Mouse (Mus musculus): ENCODE measurements at regions not wholly inside any gene's neighbourhood (a gene's known extent, or its start where the extent isn't known, plus 50 kb on each side); places are given as distances from the start of the nearest gene placed in this dataset.
"Not testable (repeated sequence)": the region's sequence is repeated elsewhere in the genome, so short reads cannot be mapped to it uniquely, and the experiment has no call there.

- 80% methylated on average over 4 of the region's 4 CpGs for WGBS
- no peak overlapping the region for H3K27ac ChIP-seq
- no peaks in the 10 kb centered on the region for H3K36me3 ChIP-seq (replicated peaks)
- no peak for DNase-seq (ENCODE audit: extremely low spot score, low spot score)
- no peaks in the 10 kb centered on the region for H3K9me3 ChIP-seq
- no peaks in the 10 kb centered on the region for H3K27me3 ChIP-seq (ENCODE audit: poor library complexity, severe bottlenecking)
- H3K4me3 ChIP-seq = no peak overlapping the region
- 0 out of 2 replicates have a peak, but pooled peaks cover 3% of the 10 kb centered on the region for H3K4me1 ChIP-seq
Measured at GRCm38 (mm10) chr2:92787925-92788410, 126.9 kb upstream of the Syt13 start.

- H3K27me3 ChIP-seq (ENCODE audit: poor library complexity, severe bottlenecking) = no peaks in the 10 kb centered on the region
- no peak for DNase-seq (ENCODE audit: extremely low spot score, low spot score)
- WGBS = 89% methylated on average over 5 of the region's 5 CpGs
- H3K4me3 ChIP-seq = no peak overlapping the region
- H3K4me1 ChIP-seq = 0 out of 2 replicates have a peak, but pooled peaks cover 3% of the 10 kb centered on the region
- no peaks in the 10 kb centered on the region for H3K36me3 ChIP-seq (replicated peaks)
- no peaks in the 10 kb centered on the region for H3K9me3 ChIP-seq
- H3K27ac ChIP-seq = no peak overlapping the region
Measured at GRCm38 (mm10) chr2:92788875-92789274, 126.0 kb upstream of the Syt13 start.

DNA sequence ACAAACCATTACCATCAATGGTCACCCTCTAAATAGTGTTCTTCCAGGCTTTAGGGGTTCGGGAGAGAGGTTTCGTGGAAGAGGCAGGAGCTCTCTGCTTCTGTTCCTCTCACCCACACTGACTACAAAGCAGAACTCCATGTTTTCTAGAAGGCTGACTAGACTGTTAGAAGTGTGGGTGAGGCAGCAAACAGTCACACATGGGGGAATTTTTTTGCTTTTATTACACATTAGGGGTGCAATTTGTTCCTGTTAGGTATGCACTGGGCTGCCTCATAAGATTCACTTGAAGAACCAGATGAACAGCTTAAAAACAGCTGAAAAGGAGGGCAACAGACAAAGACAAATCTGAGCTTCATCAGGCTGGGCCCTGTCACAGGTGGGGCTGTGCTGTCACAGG, 124.5 kb upstream of the Syt13 start:
- Histone ChIP-seq H3K4me3 (no peak overlapping the region), H3K4me1 (0 out of 2 replicates have a peak, but pooled peaks cover 3% of the 10 kb centered on the region), H3K9me3 (no peaks in the 10 kb centered on the region), H3K27ac (no peak overlapping the region), H3K36me3 (replicated peaks) (no peaks in the 10 kb centered on the region), H3K27me3 (ENCODE audit: poor library complexity, severe bottlenecking) (no peaks in the 10 kb centered on the region)
- 91% methylated on average over 2 of the region's 2 CpGs for WGBS
- no peak for DNase-seq (ENCODE audit: extremely low spot score, low spot score)

GRCm38 (mm10) chr2:92799770-92800169, 115.1 kb upstream of the Syt13 start:
- H3K27me3 ChIP-seq (ENCODE audit: poor library complexity, severe bottlenecking) = no peaks in the 10 kb centered on the region
- no peak for DNase-seq (ENCODE audit: extremely low spot score, low spot score)
- peaks cover 2% of the 10 kb centered on the region; the same call in 1 of the 2 replicates for H3K4me1 ChIP-seq
- no peak overlapping the region for H3K27ac ChIP-seq
- H3K9me3 ChIP-seq = no peaks in the 10 kb centered on the region
- no peak overlapping the region for H3K4me3 ChIP-seq
- WGBS = 89% methylated on average over 4 of the region's 4 CpGs
- H3K36me3 ChIP-seq (replicated peaks) = no peaks in the 10 kb centered on the region

GRCm38 (mm10) chr2:92800667-92801066, 114.2 kb upstream of the Syt13 start:
- H3K27ac ChIP-seq = no peak overlapping the region
- WGBS = 76% methylated on average over 5 of the region's 5 CpGs
- H3K9me3 ChIP-seq = no peaks in the 10 kb centered on the region
- no peaks in the 10 kb centered on the region for H3K36me3 ChIP-seq (replicated peaks)
- peaks cover 11% of the 10 kb centered on the region for H3K4me1 ChIP-seq
- no peak for DNase-seq (ENCODE audit: extremely low spot score, low spot score)
- no peaks in the 10 kb centered on the region for H3K27me3 ChIP-seq (ENCODE audit: poor library complexity, severe bottlenecking)
- no peak overlapping the region for H3K4me3 ChIP-seq

DNA sequence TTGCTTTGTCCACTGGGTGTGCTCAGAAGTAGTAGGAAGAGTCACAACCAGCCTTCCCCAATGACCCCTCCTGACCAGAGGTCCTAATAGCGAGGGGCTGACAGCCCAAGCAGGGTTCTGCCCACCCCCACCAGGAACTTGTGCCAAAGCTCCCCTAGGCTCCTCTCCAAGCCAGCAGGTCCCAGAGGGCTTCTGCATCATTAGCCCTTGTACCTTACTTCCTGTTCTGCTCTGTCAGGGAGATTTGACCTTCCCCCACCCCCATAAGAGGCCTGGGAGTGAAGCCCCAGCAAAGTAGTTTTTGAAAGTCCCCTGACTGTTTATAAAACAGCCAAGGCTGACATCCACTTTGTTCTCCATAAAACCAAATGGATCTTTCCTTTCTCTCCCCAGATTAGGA, 110.0 kb upstream of the Syt13 start:
- Histone ChIP-seq H3K4me1 (peaks cover 53% of the 10 kb centered on the region), H3K27me3 (ENCODE audit: poor library complexity, severe bottlenecking) (peaks cover 10% of the 10 kb centered on the region; the same call in 1 of the 2 replicates), H3K27ac (no peak overlapping the region), H3K36me3 (replicated peaks) (no peaks in the 10 kb centered on the region), H3K4me3 (no peak overlapping the region), H3K9me3 (no peaks in the 10 kb centered on the region)
- WGBS = 72% methylated on average over 1 of the region's 1 CpGs
- no peak for DNase-seq (ENCODE audit: extremely low spot score, low spot score)

DNA sequence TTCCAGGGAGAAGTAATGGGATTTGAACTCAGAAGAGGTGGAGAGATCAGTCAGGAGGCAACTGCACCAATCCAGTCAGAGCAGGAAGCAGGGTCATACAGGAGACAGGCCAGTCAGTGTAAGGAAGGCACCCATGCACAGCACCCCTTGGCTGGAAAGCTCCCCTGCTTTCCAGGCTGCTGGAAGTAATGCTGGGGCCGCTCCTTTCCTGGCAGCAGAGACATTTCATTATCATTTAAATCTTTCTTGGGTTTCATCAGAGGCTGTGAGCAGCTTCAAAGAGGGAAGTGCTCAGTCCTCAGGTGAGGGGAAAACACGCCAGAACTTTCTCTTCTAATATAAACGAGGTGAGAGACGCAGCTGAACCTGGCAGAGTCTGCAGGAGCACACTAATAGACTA, 109.1 kb upstream of the Syt13 start:
- no peaks in the 10 kb centered on the region for H3K36me3 ChIP-seq (replicated peaks)
- 40% methylated on average over 4 of the region's 4 CpGs for WGBS
- H3K27ac ChIP-seq = peak overlapping the region; percentile 84
- H3K4me3 ChIP-seq = no peak overlapping the region
- H3K27me3 ChIP-seq (ENCODE audit: poor library complexity, severe bottlenecking) = peaks cover 15% of the 10 kb centered on the region; the same call in 1 of the 2 replicates
- no peaks in the 10 kb centered on the region for H3K9me3 ChIP-seq
- no peak for DNase-seq (ENCODE audit: extremely low spot score, low spot score)
- H3K4me1 ChIP-seq = peaks cover 61% of the 10 kb centered on the region

DNA sequence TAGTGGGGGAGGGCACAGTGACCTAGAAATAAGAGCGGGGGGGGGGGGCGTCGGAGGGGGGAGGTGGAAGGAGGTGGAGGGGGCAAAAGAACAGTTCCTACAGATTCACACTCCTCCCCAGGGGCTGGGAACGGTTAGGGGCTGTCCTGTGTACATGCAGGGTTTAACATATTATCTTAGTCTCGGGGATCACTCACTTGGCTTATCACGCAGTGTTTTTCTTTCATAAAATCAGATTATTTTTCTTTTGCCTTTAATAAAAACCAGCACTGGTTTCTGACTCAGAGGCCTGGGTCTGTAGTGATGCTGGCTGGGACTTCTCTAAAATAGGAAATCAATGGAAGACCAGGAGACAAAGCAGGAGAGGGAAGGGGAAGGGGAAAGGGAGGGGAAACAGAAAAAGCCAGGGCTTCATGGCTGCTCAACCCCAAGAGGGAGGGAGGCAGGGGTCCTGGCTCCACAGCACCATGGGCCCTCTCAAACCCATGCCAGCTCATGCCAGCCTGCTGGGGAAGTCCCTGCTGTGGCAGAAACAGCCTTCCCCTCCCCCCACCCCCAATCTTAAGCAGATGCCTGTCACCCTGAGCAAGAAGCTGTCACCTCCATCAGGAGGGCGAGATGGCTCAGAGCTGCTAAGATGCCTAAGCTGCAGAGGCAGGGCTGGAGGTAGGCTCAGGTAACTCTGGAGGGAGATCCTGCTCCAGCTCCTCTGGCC, 108.3 kb upstream of the Syt13 start:
- no peaks in the 10 kb centered on the region for H3K36me3 ChIP-seq (replicated peaks)
- H3K9me3 ChIP-seq = no peaks in the 10 kb centered on the region
- H3K4me3 ChIP-seq = no peak overlapping the region
- H3K4me1 ChIP-seq = peaks cover 62% of the 10 kb centered on the region
- 22% methylated on average over 7 of the region's 7 CpGs for WGBS
- H3K27me3 ChIP-seq (ENCODE audit: poor library complexity, severe bottlenecking) = peaks cover 15% of the 10 kb centered on the region; the same call in 1 of the 2 replicates
- DNase-seq (ENCODE audit: extremely low spot score, low spot score) = peak; percentile 22
- H3K27ac ChIP-seq = peak overlapping the region; percentile 84

DNA sequence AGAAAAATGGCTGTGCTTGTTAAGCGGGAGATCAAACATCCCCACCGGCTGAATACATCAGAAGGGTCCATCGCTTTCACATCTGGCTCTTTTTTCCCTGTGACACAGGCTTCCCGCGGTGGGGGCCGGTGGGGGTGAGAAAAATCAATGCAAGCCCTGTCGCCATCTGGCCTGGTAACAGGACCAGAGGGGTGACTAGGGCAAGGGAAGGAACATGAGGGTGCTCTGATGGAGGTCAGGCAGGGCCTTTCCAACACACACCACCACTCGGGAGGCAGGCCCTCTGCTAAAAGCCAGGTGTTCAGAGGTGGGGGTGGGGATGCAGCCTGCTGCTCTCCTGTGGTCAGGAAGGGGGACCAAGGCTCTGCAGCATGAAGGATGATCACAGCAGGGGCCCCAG, 107.5 kb upstream of the Syt13 start:
- WGBS = 7% methylated on average over 8 of the region's 8 CpGs
- H3K4me1 ChIP-seq = peaks cover 62% of the 10 kb centered on the region
- H3K9me3 ChIP-seq = no peaks in the 10 kb centered on the region
- peak overlapping the region; percentile 84 for H3K27ac ChIP-seq
- H3K4me3 ChIP-seq = no peak overlapping the region
- DNase-seq (ENCODE audit: extremely low spot score, low spot score) = peak; percentile 17
- H3K27me3 ChIP-seq (ENCODE audit: poor library complexity, severe bottlenecking) = peaks cover 15% of the 10 kb centered on the region; the same call in 1 of the 2 replicates
- H3K36me3 ChIP-seq (replicated peaks) = no peaks in the 10 kb centered on the region

GRCm38 (mm10) chr2:92808121-92808520, 106.8 kb upstream of the Syt13 start:
- H3K27me3 ChIP-seq (ENCODE audit: poor library complexity, severe bottlenecking) = peaks cover 15% of the 10 kb centered on the region; the same call in 1 of the 2 replicates
- peak overlapping the region; percentile 84 for H3K27ac ChIP-seq
- peaks cover 65% of the 10 kb centered on the region for H3K4me1 ChIP-seq
- no peaks in the 10 kb centered on the region for H3K36me3 ChIP-seq (replicated peaks)
- no peak for DNase-seq (ENCODE audit: extremely low spot score, low spot score)
- WGBS = 75% methylated on average over 4 of the region's 4 CpGs
- H3K4me3 ChIP-seq = no peak overlapping the region
- no peaks in the 10 kb centered on the region for H3K9me3 ChIP-seq

DNA sequence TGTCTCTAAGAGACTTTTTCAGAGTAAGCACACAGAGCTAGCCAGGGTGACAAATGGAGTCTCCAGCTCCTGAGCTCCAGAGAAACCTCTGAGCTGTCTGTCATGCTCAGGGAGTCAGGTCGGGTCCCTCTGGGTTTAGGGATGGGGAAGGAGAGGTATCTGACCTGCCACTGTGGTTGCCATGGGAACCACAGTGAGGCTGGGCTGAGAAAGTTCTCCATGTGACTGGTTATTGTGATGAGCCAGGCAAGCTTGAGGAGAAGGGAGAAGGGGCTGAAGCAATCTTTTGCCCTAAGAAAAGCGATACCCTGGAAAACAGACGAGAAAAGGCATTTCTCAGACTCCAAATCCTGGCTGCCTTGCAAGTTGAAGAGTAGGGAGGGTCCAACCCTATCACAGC, 105.7 kb upstream of the Syt13 start:
- peaks cover 66% of the 10 kb centered on the region for H3K4me1 ChIP-seq
- H3K36me3 ChIP-seq (replicated peaks) = no peaks in the 10 kb centered on the region
- 32% methylated on average over 3 of the region's 3 CpGs for WGBS
- no peak overlapping the region for H3K4me3 ChIP-seq
- DNase-seq (ENCODE audit: extremely low spot score, low spot score) = no peak
- peaks cover 15% of the 10 kb centered on the region; the same call in 1 of the 2 replicates for H3K27me3 ChIP-seq (ENCODE audit: poor library complexity, severe bottlenecking)
- peak overlapping the region; percentile 40; the same call in 1 of the 2 replicates for H3K27ac ChIP-seq
- no peaks in the 10 kb centered on the region for H3K9me3 ChIP-seq

DNA sequence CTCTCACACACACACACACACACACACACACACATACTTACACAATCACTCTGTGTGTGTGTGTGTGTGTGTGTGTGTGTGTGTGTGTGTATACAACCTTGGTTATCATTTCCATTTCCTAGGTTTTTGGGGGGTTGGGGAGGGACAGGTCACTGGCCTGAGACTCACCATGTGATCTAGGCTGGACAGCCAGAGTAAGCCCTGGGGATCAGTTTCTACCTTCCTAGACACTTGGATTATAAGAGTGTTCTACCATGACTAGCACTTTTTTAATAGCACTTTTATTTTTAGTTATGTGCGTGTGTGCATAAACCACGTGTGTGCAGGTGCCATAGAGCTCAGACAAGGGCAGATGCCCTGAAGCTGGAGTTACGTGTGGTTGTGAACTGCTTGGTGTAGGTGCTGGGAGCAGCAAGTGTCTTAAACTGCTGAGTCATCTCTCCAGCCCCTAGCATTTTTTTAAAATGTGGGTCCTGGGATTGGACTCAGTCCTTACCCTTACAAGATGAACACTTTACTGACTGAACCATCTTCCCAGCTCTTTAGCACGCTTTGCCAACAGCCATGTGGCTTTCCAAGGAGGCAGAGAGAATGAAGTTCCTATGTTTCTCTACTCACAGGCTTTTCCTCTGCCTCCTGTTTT, 105.1 kb upstream of the Syt13 start:
- Histone ChIP-seq H3K36me3 (replicated peaks) (no peaks in the 10 kb centered on the region), H3K27me3 (ENCODE audit: poor library complexity, severe bottlenecking) (peaks cover 15% of the 10 kb centered on the region; the same call in 1 of the 2 replicates), H3K4me3 (no peak overlapping the region), H3K27ac (peak overlapping the region; percentile 48), H3K9me3 (no peaks in the 10 kb centered on the region), H3K4me1 (peaks cover 64% of the 10 kb centered on the region)
- WGBS = 79% methylated on average over 4 of the region's 4 CpGs
- no peak for DNase-seq (ENCODE audit: extremely low spot score, low spot score)

GRCm38 (mm10) chr2:92810956-92811355, 103.9 kb upstream of the Syt13 start:
- peak; percentile 31 for DNase-seq (ENCODE audit: extremely low spot score, low spot score)
- H3K4me3 ChIP-seq; H3K9me3 ChIP-seq; H3K36me3 ChIP-seq (replicated peaks); H3K27ac ChIP-seq: not testable (repeated sequence)
- 13% methylated on average over 6 of the region's 6 CpGs for WGBS
- peaks cover 52% of the 10 kb centered on the region for H3K4me1 ChIP-seq
- peaks cover 15% of the 10 kb centered on the region; the same call in 1 of the 2 replicates for H3K27me3 ChIP-seq (ENCODE audit: poor library complexity, severe bottlenecking)
